Mouse (Mus musculus) spleen, adult 12 weeks (tissue): Measurements from ENCODE around the gene Gnb4.

Experiments used
- DNase-seq: peaks from one replicate; pipeline ENCODE4 v3.0.0; 2022; ENCODE audit warnings: low spot score

The Gnb4 gene

DNA sequence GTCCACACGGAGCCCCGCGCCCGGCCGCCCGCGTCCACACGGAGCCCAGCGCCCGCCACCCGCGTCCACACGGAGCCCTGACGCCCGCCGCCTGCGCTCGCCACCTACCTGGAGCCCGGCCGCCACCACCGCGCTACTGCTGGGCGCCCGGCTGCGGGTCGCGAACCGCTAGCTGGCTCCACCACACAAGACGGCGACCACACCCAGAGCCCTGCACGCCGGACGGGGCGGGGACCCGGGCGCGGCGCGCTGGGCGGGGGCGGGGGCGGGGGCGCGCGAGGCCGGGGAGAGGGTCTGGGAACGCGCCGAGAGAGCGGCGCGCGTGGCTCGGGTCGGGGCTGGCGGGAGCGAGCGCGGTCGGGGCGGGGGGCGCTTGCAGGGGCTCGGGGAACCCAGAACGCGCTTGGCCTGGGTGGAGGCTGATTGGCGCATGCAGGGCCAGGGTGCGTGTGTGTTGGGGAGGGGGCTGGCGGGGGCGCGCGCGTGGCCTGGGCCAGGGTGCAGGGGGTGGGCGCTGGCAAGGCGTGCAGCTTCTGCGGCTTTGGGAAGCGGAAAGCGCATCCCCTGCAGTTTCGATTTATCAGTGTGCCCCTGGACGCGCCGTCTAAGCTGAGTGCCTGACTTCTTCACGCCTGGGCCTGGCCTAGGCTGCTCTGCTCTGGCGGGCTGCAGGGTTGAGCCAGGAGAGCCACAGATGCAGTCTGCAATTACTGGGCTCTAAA is at the start of gene Gnb4:
Gene Gnb4 (minus strand): TSS at position 255 of the 722 bp plus-strand sequence.
- DNase-seq, result peak; percentile 6

- no peak for DNase-seq
Observed at GRCm38 (mm10) chr3:32661556-32661930, 45.2 kb upstream of the Gnb4 start.

GRCm38 (mm10) chr3:32660831-32661555 is 44.6 kb upstream of the Gnb4 start:
- no peak for DNase-seq

GRCm38 (mm10) chr3:32660276-32660675 is 43.9 kb upstream of the Gnb4 start:
- no peak for DNase-seq

- no peak for DNase-seq
Observed at GRCm38 (mm10) chr3:32659506-32659905, 43.1 kb upstream of the Gnb4 start.

DNA sequence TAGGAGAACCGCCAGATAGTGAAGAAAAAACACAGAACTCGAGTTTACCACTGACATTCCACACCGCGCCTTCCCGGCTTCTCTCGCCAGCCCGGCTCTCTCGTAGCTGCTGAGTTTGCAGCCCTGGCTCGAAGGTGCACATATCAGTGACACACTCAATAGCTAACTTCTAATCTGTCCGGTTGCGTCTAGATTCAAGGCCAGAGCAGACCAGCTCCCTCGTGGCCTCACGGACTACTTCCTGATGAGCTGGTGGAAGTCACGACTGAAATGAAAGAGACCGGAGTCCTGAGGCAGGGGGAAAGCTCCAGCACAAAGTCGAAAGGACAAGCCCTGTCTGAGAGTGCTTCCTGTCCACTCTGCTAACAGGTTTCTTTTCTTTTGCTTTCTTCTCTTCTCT is 42.4 kb upstream of the Gnb4 start:
- no peak for DNase-seq

DNA sequence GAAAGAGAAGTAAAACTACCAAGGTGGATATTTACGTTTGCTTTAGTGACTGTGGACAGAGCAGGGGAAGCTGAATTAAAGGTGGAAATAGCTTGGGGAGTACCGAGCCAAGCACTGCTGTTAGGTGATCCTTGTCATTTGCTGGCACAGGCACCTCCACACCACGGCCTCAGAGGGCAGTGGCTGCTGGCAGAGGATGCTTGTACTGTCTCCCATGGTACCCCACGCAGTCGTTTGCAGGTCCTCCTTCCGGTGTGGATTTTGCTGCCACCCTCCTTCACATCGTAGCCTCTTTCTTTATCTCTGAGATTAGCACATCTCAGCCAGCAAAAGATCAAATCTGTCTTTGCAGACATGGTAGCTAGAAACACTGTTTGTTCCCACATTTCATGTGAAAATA is 42.0 kb upstream of the Gnb4 start:
- no peak for DNase-seq

GRCm38 (mm10) chr3:32656398-32656994 is 40.1 kb upstream of the Gnb4 start:
- no peak for DNase-seq

DNA sequence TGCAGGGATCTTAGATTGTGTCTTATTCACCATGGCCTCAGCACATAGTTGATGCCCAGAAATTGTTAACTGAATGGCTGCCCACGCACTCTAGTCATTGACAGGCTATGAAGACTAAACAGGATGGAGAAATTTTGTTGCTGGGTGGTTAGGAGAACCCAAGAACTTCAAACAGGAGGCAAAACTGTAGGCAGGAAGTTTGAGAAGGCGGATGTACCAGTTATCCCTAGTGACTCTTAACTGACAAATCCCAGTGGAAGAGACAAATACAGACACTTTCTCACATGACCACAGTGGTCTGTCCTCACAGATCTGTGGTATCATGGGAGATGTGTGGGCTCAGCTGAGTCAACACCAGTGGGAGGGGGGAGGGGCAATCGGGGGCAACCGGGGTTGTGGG is 39.6 kb upstream of the Gnb4 start:
- no peak for DNase-seq

DNA sequence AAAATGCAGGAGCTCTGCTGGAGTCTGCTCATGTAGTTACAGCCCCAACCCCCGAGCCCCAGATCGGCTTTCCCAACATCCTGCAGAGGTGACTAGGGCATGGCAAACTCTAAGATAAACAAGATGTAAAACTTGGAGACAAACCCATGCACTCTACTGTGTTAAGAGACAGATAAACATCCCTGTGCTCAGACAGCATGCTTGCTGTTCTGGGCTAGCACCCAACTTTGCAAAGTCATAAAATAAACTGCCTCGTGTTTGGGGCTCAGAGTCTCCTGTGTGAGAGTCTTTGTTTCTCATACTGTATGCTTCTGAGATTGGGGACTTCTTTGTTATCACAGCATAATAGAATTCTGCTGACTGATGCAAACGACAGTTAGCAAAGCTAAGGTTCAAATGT is 36.4 kb upstream of the Gnb4 start:
- DNase-seq, result no peak

- no peak for DNase-seq
Observed at GRCm38 (mm10) chr3:32649284-32649683, 32.9 kb upstream of the Gnb4 start.

DNA sequence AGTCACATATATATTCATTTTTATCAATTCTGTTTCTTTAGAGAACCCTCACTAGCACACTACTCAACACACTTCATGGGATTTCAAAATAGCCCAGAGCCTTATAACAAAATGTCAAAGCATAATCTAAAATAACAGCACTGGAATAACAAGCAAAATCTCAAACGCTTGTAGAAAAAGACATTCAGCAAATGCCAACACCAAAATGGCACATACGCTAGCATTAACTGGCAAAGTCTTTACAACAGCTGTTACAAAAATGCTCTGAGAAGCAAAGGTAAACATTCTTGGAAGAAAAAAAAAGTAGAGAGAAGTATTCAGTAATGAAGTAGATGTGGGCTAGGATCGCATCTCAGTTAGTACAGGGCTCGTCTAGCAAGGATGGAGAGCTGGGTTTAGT is 30.5 kb upstream of the Gnb4 start:
- no peak for DNase-seq

- no peak for DNase-seq
Observed at GRCm38 (mm10) chr3:32644751-32645150, 28.4 kb upstream of the Gnb4 start.

- DNase-seq, result no peak
Observed at GRCm38 (mm10) chr3:32642116-32642515, 25.7 kb upstream of the Gnb4 start.

- DNase-seq, result no peak
Observed at GRCm38 (mm10) chr3:32638240-32638639, 21.9 kb upstream of the Gnb4 start.

DNA sequence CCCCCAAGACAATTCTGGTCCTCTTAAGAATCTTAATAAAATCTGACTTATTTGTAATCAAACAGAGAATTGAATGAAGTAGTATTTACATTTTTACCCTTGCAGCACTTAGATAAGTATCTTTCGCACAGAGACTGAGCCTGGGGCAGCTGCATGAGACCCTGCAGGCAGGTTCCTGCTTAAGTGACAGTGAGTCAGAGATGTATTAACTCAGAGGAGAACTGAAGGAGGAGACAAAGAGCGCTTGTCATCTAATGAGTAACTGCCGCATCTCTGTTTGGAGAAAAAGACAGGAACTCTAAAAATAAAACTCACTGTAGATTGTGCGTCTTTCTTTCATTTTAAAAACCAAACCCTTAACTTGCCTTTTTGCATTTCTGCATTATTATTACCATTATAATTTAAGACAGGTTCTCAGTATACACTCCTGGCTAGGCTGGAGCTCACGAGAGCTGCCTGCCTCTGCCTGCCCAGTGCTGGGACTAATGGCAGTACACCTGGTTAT is 16.4 kb upstream of the Gnb4 start:
- no peak for DNase-seq

- no peak for DNase-seq
Observed at GRCm38 (mm10) chr3:32630210-32630609, 13.8 kb upstream of the Gnb4 start.

DNA sequence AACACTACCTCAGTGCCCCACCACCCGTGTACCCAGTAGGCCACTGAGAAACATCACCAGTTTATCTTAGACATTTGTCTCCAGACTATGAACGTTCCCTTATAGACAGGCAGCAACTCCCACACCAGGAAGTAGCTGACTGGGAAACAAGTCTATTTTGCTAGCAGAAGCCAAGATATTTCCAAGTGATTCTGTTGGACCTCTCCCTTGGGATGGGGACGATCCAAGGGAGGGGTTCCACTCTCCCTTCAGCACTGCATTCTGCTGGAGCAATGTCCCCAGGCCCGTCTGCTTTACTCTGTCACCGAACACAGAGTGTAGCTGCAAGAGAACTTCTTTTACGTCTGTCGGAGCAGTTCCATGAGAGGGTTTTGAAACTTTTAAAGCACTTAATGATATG is 11.8 kb upstream of the Gnb4 start:
- no peak for DNase-seq

GRCm38 (mm10) chr3:32622106-32622505 is 5.7 kb upstream of the Gnb4 start:
- DNase-seq, result no peak

DNA sequence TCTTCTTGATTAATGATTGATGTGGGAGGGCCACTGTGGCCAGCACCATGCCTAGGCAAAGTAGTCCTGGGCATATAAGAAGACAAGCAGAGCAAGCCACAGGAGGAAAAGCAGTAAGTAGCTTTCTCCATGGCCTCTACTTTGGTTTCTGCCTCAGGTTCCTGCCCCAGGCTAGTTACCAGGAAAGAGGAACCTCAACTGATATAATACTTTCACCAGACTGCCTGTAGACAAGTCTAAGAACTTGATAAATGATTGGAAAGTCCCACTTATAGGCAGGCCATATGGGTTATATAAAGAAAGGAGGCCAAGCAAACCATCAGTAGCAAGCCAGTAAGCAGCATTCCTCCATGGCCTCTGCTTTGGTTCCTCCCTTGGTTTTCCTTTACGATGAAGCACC is 5.3 kb upstream of the Gnb4 start:
- no peak for DNase-seq

DNA sequence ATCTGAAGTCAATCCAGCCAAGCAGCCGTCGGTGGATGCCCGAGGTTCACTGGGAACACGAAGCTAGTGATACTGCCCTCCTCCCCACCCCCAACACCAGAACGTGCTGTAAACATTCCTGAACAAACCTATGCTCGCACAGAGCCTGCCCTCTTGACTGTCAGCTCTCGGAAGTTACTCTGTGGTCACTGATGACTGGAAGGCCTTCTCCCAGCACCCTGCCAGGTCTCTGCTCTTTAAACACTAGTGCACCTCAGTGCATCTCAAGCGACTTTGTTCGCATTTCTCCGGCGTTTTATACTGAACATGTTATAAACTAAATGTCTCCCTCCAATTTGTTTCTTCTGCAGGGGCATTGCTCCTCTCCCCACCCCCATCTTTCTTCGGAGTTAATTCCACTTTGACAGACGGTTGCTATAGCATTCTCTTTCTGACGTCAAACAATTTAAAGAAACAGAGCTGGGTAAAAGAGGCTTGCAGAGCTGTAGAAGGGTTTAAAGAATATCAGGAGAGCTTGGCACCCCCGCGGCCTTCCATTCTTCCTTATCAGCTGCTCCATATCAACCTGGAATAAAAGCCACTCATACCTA is 763 bp upstream of the Gnb4 start:
- DNase-seq, result no peak

DNA sequence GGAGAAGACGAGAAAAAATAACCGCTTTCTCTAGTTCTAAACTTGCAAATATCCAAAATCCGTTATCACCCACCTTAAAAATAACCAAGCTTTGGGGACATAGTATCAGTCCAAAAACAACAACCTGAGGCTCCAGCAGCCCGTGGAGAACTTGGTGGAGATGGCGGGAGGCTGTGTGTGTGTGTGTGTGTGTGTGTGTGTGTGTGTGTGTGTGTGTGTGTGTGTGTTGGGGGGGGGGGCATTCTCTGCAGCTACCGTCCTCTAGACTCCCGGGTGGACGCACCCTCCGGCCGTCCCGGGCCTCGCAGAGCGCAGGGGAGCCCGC is 417 bp downstream of the Gnb4 start:
- DNase-seq, result no peak

GRCm38 (mm10) chr3:32615376-32615775 is 1.0 kb downstream of the Gnb4 start:
- no peak for DNase-seq
